Mouse (Mus musculus): ENCODE measurements around the gene Ftsj3. TPM values are rescaled to one million over a fixed set of nuclear protein-coding genes. Genes with fewer than 3 reads are reported as not detected.
"Not testable (repeated sequence)": the region's sequence is repeated elsewhere in the genome, so short reads cannot be mapped to it uniquely, and the experiment has no call there.

The Ftsj3 gene
- polyA plus RNA-seq, 1 experiment, result 10.0 TPM

DNA sequence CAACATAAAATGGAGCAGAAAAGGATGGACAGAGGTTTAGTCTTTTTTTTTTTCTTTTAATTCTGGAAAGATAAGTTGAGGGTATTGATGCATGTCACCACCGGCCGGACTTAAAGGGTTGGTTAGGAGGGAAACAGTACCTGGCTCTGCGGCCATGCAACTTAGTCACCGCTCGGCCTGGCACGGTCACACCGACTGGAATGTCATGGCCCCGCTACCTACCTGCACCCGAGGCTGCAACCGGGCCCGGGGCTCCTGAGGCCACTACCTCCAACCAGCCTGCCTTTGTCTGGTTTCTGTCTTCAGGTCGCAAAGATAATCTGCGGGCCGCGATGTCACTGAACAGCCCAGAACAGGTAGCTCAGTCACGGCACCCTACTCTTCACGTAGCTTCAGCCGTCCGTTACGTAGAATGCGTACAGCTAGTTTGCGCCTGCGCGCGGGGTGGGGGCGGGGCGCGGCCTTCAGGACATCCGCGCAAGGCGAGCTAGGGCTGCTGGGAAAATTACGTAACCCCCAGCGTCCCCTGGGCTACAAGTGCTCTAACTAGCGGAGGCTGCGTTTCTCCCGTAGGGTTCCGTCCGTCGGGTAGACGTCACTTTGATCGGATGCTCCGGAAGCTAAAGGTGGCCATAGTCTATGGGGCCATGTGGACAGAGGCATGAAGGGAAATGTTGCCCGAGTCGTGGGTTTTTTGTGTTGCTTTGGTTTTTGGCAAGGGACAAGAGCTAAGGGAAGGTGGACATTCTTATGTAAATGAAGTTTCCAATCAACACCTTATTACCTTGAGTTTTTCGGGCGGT lies 39.8 kb downstream of the Ftsj3 start, which contains the start of gene Ccdc47:
TSS of gene Ccdc47 (minus strand) at position 418 of the 803 bp plus-strand sequence.
- peak; percentile 80; the same call in 1 of the 2 replicates for TF ChIP-seq POLR2A (IDR thresholded peaks at IDR 0.05; ENCODE audit: borderline replicate concordance, extremely low read depth, low read depth, low read length)
- TF ChIP-seq CTCF (IDR thresholded peaks at IDR 0.05; ENCODE audit: insufficient read depth, low read length), result no peak
- Histone ChIP-seq H3K4me1 (ENCODE audit: control insufficient read depth, insufficient read depth, low read length) (peaks cover 5% of the 10 kb centered on the region), H3K4me3 (replicated peaks; ENCODE audit: extremely low read depth, low read depth, low read length) (peak within 1 kb of the TSS; percentile 93)
- under 1% methylated on average over 46 of the region's 46 CpGs for WGBS
- peak; percentile 88 for DNase-seq

- 13% methylated on average over 7 of the region's 7 CpGs for WGBS
- H3K4me3 ChIP-seq (replicated peaks; ENCODE audit: extremely low read depth, low read depth, low read length), result peak overlapping the region; percentile 93
- no peak for DNase-seq
- peaks cover 5% of the 10 kb centered on the region for H3K4me1 ChIP-seq (ENCODE audit: control insufficient read depth, insufficient read depth, low read length)
- no peak for TF ChIP-seq POLR2A (IDR thresholded peaks at IDR 0.05; ENCODE audit: borderline replicate concordance, extremely low read depth, low read depth, low read length)
- TF ChIP-seq CTCF (IDR thresholded peaks at IDR 0.05; ENCODE audit: insufficient read depth, low read length), result no peak
Observed at GRCm38 (mm10) chr11:106215450-106215859, 40.4 kb downstream of the Ftsj3 start.

DNA sequence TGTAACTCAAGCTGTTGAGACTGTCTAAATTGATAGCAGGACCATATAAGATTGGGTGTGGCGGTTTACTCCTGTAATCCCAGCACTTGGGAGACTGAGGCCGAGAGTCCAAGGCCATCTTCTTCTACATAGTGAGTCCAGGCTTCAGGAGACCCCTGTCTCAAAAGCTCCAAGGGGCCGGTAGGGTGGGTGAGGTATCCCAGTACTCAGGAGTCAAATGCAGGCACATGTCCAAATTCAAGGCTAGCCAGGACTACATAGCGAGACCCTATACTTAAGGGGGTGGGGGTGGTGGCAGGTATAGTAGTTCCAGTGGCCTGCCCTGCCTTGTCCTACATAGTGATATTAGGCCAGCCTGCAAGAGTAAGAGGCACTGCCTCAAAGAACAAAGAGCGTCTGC lies 41.0 kb downstream of the Ftsj3 start:
- Histone ChIP-seq H3K4me1 (ENCODE audit: control insufficient read depth, insufficient read depth, low read length) (peaks cover 5% of the 10 kb centered on the region), H3K4me3 (replicated peaks; ENCODE audit: extremely low read depth, low read depth, low read length) (no peak overlapping the region)
- TF ChIP-seq POLR2A (IDR thresholded peaks at IDR 0.05; ENCODE audit: borderline replicate concordance, extremely low read depth, low read depth, low read length) (no peak), CTCF (IDR thresholded peaks at IDR 0.05; ENCODE audit: insufficient read depth, low read length) (no peak)
- 71% methylated on average over 5 of the region's 5 CpGs for WGBS
- no peak for DNase-seq

GRCm38 (mm10) chr11:106212771-106213170 lies 43.1 kb downstream of the Ftsj3 start:
- TF ChIP-seq CTCF (IDR thresholded peaks at IDR 0.05; ENCODE audit: insufficient read depth, low read length) (no peak), POLR2A (IDR thresholded peaks at IDR 0.05; ENCODE audit: borderline replicate concordance, extremely low read depth, low read depth, low read length) (no peak)
- H3K4me1 ChIP-seq (ENCODE audit: control insufficient read depth, insufficient read depth, low read length), result peaks cover 2% of the 10 kb centered on the region
- 70% methylated on average over 8 of the region's 8 CpGs for WGBS
- no peak overlapping the region for H3K4me3 ChIP-seq (replicated peaks; ENCODE audit: extremely low read depth, low read depth, low read length)
- DNase-seq, result no peak

- TF ChIP-seq CTCF (IDR thresholded peaks at IDR 0.05; ENCODE audit: insufficient read depth, low read length) (no peak), POLR2A (IDR thresholded peaks at IDR 0.05; ENCODE audit: borderline replicate concordance, extremely low read depth, low read depth, low read length) (no peak)
- Histone ChIP-seq H3K4me1 (ENCODE audit: control insufficient read depth, insufficient read depth, low read length) (no peaks in the 10 kb centered on the region), H3K4me3 (replicated peaks; ENCODE audit: extremely low read depth, low read depth, low read length) (no peak within 1 kb of the TSS)
- WGBS, result 46% methylated on average over 5 of the region's 5 CpGs
- no peak for DNase-seq
Observed at GRCm38 (mm10) chr11:106202123-106202465, 53.8 kb downstream of the Ftsj3 start, which contains the start of gene Strada. Gene Strada, minus strand, starts transcription at chr11:106202168.

DNA sequence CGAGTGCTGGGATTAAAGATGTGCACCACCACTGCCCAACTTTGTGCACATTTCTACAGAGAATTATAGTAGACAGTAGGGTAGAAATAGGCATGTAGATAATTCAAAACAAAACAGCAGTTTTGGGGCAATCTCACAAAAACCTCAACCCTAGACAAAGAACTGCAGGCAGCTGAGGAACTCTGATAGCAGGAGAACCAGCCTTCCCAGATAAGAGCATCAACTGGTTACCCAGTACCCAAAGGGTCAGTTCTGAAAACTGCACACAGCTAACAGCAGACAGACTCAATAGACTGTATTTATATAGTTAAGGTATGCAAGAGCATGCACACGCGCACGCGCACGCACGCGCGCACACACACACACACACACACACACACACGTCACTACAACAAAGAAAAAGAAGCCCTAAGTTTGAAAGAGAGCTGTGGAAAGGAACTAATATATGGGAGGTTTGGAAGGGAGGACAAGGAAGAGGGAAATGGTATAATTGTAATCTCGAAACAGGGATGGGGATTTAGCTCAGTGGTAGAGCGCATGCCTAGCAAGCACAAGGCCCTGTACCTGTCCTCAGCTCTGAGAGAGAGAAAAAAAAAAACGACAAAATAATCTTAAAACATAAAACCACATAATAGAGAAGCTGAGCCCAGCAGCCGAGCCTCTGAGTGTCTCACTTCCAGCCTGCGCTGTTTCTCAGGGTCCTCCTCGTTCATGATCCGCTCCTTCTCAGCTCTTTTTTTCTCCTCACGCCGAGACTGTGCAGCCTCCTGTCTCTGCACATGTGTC lies 54.3 kb downstream of the Ftsj3 start:
- no peaks in the 10 kb centered on the region for H3K4me1 ChIP-seq (ENCODE audit: control insufficient read depth, insufficient read depth, low read length)
- 88% methylated on average over 19 of the region's 19 CpGs for WGBS
- TF ChIP-seq CTCF (IDR thresholded peaks at IDR 0.05; ENCODE audit: insufficient read depth, low read length), result no peak
- TF ChIP-seq POLR2A (IDR thresholded peaks at IDR 0.05; ENCODE audit: borderline replicate concordance, extremely low read depth, low read depth, low read length), result no peak
- H3K4me3 ChIP-seq (replicated peaks; ENCODE audit: extremely low read depth, low read depth, low read length), result no peak overlapping the region
- no peak for DNase-seq

- H3K4me1 ChIP-seq (ENCODE audit: control insufficient read depth, insufficient read depth, low read length), result no peaks in the 10 kb centered on the region
- WGBS, result 44% methylated on average over 6 of the region's 6 CpGs
- no peak overlapping the region for H3K4me3 ChIP-seq (replicated peaks; ENCODE audit: extremely low read depth, low read depth, low read length)
- no peak for DNase-seq
- TF ChIP-seq CTCF (IDR thresholded peaks at IDR 0.05; ENCODE audit: insufficient read depth, low read length) (no peak), POLR2A (IDR thresholded peaks at IDR 0.05; ENCODE audit: borderline replicate concordance, extremely low read depth, low read depth, low read length) (no peak)
Observed at GRCm38 (mm10) chr11:106200756-106201155, 55.1 kb downstream of the Ftsj3 start.

GRCm38 (mm10) chr11:106199997-106200396 lies 55.9 kb downstream of the Ftsj3 start:
- 81% methylated on average over 7 of the region's 7 CpGs for WGBS
- H3K4me1 ChIP-seq (ENCODE audit: control insufficient read depth, insufficient read depth, low read length); H3K4me3 ChIP-seq (replicated peaks; ENCODE audit: extremely low read depth, low read depth, low read length); DNase-seq: not testable (repeated sequence)

Other genes with a start within 250 kb of the Ftsj3 start
- gene Kcnh6, start 248.0 kb downstream of the Ftsj3 start, polyA plus RNA-seq (2012; rRNA removed), result 0.44 and 0.45 TPM in 2 replicates
- gene Dcaf7, start 219.2 kb downstream of the Ftsj3 start, polyA plus RNA-seq (2012; rRNA removed), result 43.8 and 51.5 TPM in 2 replicates
- gene Taco1, start 190.0 kb downstream of the Ftsj3 start, polyA plus RNA-seq (2012; rRNA removed), result 9.3 and 9.7 TPM in 2 replicates
- gene Map3k3, start 171.5 kb downstream of the Ftsj3 start, polyA plus RNA-seq (2012; rRNA removed), result 52.6 and 61.6 TPM in 2 replicates
- not detected in 2 replicates for gene Gm10840, start 95.2 kb downstream of the Ftsj3 start, polyA plus RNA-seq (2012; rRNA removed)
- gene Limd2, start 95.2 kb downstream of the Ftsj3 start, polyA plus RNA-seq (2012; rRNA removed), result 72.7 and 114 TPM in 2 replicates
- gene Strada, start 53.9 kb downstream of the Ftsj3 start, polyA plus RNA-seq (2012; rRNA removed), result 24.5 and 33.3 TPM in 2 replicates
- gene Ccdc47, start 39.7 kb downstream of the Ftsj3 start, polyA plus RNA-seq (2012; rRNA removed), result 12.8 and 21.5 TPM in 2 replicates
- 8.8 and 13.3 TPM in 2 replicates for gene Ddx42, start 39.2 kb downstream of the Ftsj3 start, polyA plus RNA-seq (2012; rRNA removed)
- gene Psmc5, start 75 bp upstream of the Ftsj3 start, polyA plus RNA-seq (2012; rRNA removed), result 28.4 and 50.0 TPM in 2 replicates
- gene Smarcd2, start 16.9 kb upstream of the Ftsj3 start, polyA plus RNA-seq (2012; rRNA removed), result 107 and 125 TPM in 2 replicates
- gene Tcam1, start 20.6 kb upstream of the Ftsj3 start, polyA plus RNA-seq (2012; rRNA removed), result 0.05 and 0.06 TPM in 2 replicates
- gene Gh, start 45.8 kb upstream of the Ftsj3 start, polyA plus RNA-seq (2012; rRNA removed), result 0.19 and 0.28 TPM in 2 replicates
- gene Cd79b, start 58.7 kb upstream of the Ftsj3 start, polyA plus RNA-seq (2012; rRNA removed), result 25.7 and 45.9 TPM in 2 replicates
- 1.1 and 4.2 TPM in 2 replicates for gene Scn4a, start 97.2 kb upstream of the Ftsj3 start, polyA plus RNA-seq (2012; rRNA removed)
- gene Prr29, start 109.4 kb upstream of the Ftsj3 start, polyA plus RNA-seq (2012; rRNA removed), result 27.3 and 30.4 TPM in 2 replicates
- 294 and 318 TPM in 2 replicates for gene Icam2, start 132.0 kb upstream of the Ftsj3 start, polyA plus RNA-seq (2012; rRNA removed)
- 23.0 and 28.7 TPM in 2 replicates for gene Ern1, start 231.8 kb upstream of the Ftsj3 start, polyA plus RNA-seq (2012; rRNA removed)

Data from lung, adult 2 months (tissue).